8 mouse cellular contexts compared by ENCODE assay signal in the genomic region with DNA sequence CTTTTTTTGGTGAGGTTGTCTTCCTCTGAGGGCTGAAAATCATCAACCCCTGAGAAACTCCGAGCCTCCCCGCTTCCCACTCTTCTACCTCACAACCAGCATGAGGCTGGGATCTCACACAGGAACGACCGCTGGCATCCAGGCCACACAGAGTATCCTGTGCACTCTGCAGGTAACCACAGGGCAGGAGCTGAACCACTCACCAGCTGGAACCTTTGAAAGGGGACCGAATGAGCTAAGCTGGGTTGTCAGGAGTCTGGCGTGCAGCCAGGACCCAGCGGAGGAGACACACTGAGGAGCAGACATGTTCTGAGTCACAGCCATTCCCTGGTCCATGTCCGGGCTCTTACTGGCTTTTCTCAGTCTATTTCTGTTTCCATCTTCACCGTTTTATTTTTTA. TPM values are rescaled to one million over a fixed set of nuclear protein-coding genes. Genes with fewer than 3 reads are reported as not detected.
DNase-seq lines count a peak whose midpoint lies in the region; ATAC-seq and TF ChIP-seq lines count a peak whose summit lies in the region.

No protein-coding gene starts in this region.

- no peaks in the 10 kb centered on the region for H3K36me3 ChIP-seq in hindbrain, embryonic 12.5 days
- H3K36me3 ChIP-seq in hindbrain, embryonic 11.5 days (ENCODE audit: control insufficient read depth, insufficient read depth, low read length) = no peaks in the 10 kb centered on the region
- H3K36me3 ChIP-seq in heart, embryonic 16.5 days (ENCODE audit: control insufficient read depth, insufficient read depth) = no peaks in the 10 kb centered on the region
- no peaks in the 10 kb centered on the region for H3K36me3 ChIP-seq in thymus, adult 2 months (ENCODE audit: control insufficient read depth, insufficient read depth, low read length)

- H3K9ac ChIP-seq in hindbrain, embryonic 12.5 days = no peak overlapping the region
- H3K9ac ChIP-seq in hindbrain, embryonic 11.5 days (ENCODE audit: low read depth, low read length) = no peak overlapping the region
- no peak overlapping the region for H3K9ac ChIP-seq in heart, embryonic 16.5 days (ENCODE audit: low read length)

- H3K27me3 ChIP-seq in hindbrain, embryonic 12.5 days = no peaks in the 10 kb centered on the region
- H3K27me3 ChIP-seq in hindbrain, embryonic 11.5 days (ENCODE audit: control insufficient read depth, insufficient read depth, low read length) = no peaks in the 10 kb centered on the region
- H3K27me3 ChIP-seq in heart, embryonic 16.5 days (ENCODE audit: control insufficient read depth, insufficient read depth, low read length) = no peaks in the 10 kb centered on the region
- H3K27me3 ChIP-seq in thymus, adult 2 months (ENCODE audit: control insufficient read depth, insufficient read depth, low read length) = no peaks in the 10 kb centered on the region

- H3K4me2 ChIP-seq in hindbrain, embryonic 12.5 days (replicated peaks) = no peak overlapping the region
- no peak overlapping the region for H3K4me2 ChIP-seq in hindbrain, embryonic 11.5 days (replicated peaks; ENCODE audit: low read depth, low read length)
- peak overlapping the region; percentile 37 for H3K4me2 ChIP-seq in heart, embryonic 16.5 days (ENCODE audit: low read depth, low read length)

- TF ChIP-seq POLR2A in thymus, adult 2 months (IDR thresholded peaks at IDR 0.05; ENCODE audit: control insufficient read depth, extremely low read depth, insufficient read depth, low read length, poor library complexity) = no peak

- no peak for ATAC-seq in hindbrain, embryonic 12.5 days (ENCODE audit: low FRiP score)
- ATAC-seq in hindbrain, embryonic 11.5 days (ENCODE audit: low FRiP score) = no peak
- ATAC-seq in heart, embryonic 16.5 days (replicated peaks; ENCODE audit: extremely low read depth, insufficient read depth, low FRiP score) = peak; percentile 35

- no peak for TF ChIP-seq CTCF in thymus, adult 2 months (IDR thresholded peaks at IDR 0.05; ENCODE audit: borderline replicate concordance, control insufficient read depth, extremely low read depth, insufficient read depth, low read length, poor library complexity)

- WGBS in hindbrain, embryonic 12.5 days = 66% methylated on average over 9 of the region's 9 CpGs
- 74% methylated on average over 9 of the region's 9 CpGs for WGBS in hindbrain, embryonic 11.5 days
- 27% methylated on average over 9 of the region's 9 CpGs for WGBS in heart, embryonic 16.5 days
- 89% methylated on average over 9 of the region's 9 CpGs for WGBS in thymus, adult 2 months

- no peaks in the 10 kb centered on the region for H3K9me3 ChIP-seq in hindbrain, embryonic 12.5 days (replicated peaks)
- no peaks in the 10 kb centered on the region for H3K9me3 ChIP-seq in hindbrain, embryonic 11.5 days (ENCODE audit: control insufficient read depth, low read length)
- H3K9me3 ChIP-seq in heart, embryonic 16.5 days (replicated peaks; ENCODE audit: control insufficient read depth, low read length) = peaks cover 4% of the 10 kb centered on the region; the same call in 1 of the 2 replicates

- no peak for DNase-seq in hindbrain, embryonic 11.5 days (ENCODE audit: low spot score)
- peak; percentile 26 for DNase-seq in urinary bladder, postnatal 14 days (ENCODE audit: low spot score)
- no peak for DNase-seq in urinary bladder, adult 18-20 months (ENCODE audit: low spot score in 2 of 2)
- DNase-seq in right cerebral cortex, postnatal 10 days (ENCODE audit: low spot score in 2 of 2) = peak; percentile 76 to 81
- no peak for DNase-seq in embryo, embryonic 10 days (ENCODE audit: low spot score)
- no peak for DNase-seq in thymus, adult 2 months

- peaks cover 14% of the 10 kb centered on the region for H3K4me1 ChIP-seq in hindbrain, embryonic 12.5 days
- H3K4me1 ChIP-seq in hindbrain, embryonic 11.5 days (replicated peaks; ENCODE audit: control insufficient read depth, insufficient read depth, low read length) = no peaks in the 10 kb centered on the region
- peaks cover 28% of the 10 kb centered on the region for H3K4me1 ChIP-seq in heart, embryonic 16.5 days (ENCODE audit: control insufficient read depth, insufficient read depth, low read length)
- no peaks in the 10 kb centered on the region for H3K4me1 ChIP-seq in thymus, adult 2 months (replicated peaks; ENCODE audit: control insufficient read depth, insufficient read depth, low read length)

- 0 out of 2 replicates have a peak overlapping the region, but pooled peaks have one; percentile 46 for H3K27ac ChIP-seq in hindbrain, embryonic 12.5 days
- no peak overlapping the region for H3K27ac ChIP-seq in hindbrain, embryonic 11.5 days (ENCODE audit: low read depth, low read length)
- peak overlapping the region; percentile 64 for H3K27ac ChIP-seq in heart, embryonic 16.5 days (ENCODE audit: low read length)
- H3K27ac ChIP-seq in thymus, adult 2 months (ENCODE audit: control insufficient read depth, insufficient read depth, low read length) = no peak overlapping the region

- no peak overlapping the region for H3K4me3 ChIP-seq in hindbrain, embryonic 12.5 days
- no peak overlapping the region for H3K4me3 ChIP-seq in hindbrain, embryonic 11.5 days (ENCODE audit: low read depth, low read length)
- H3K4me3 ChIP-seq in heart, embryonic 16.5 days (ENCODE audit: low read length) = no peak overlapping the region
- no peak overlapping the region for H3K4me3 ChIP-seq in thymus, adult 2 months (ENCODE audit: control insufficient read depth, insufficient read depth, low read length)

RNA-seq across cellular contexts. Expression of a gene that starts 38.9 kb away (rescaled TPM):
- 47.1 and 53.1 TPM in 2 replicates for polyA plus RNA-seq in hindbrain, embryonic 12.5 days (2016; fragmentation: Nextera tagmentation; extraction: Ambion mirVana)
- 24.8 and 27.1 TPM in 2 replicates for polyA plus RNA-seq in hindbrain, embryonic 11.5 days (2014; fragmentation: Nextera tagmentation; extraction: Ambion mirVana)
- polyA plus RNA-seq in heart, embryonic 16.5 days (2015; fragmentation: Nextera tagmentation; extraction: Ambion mirVana) = 2.5 and 12.2 TPM in 2 replicates
- polyA plus RNA-seq in thymus, adult 2 months (2012; rRNA removed) = 7.3 and 12.4 TPM in 2 replicates

Comparison
In these comparisons a context has a peak if more than half of its experiments do, and no peak if none do; other contexts are left out.
1. H3K27ac ChIP-seq: peak in hindbrain, embryonic 12.5 days (single experiment) and heart, embryonic 16.5 days (single experiment); none in hindbrain, embryonic 11.5 days (single experiment) and thymus, adult 2 months (single experiment).
2. DNase-seq: peak in urinary bladder, postnatal 14 days (single experiment) and right cerebral cortex, postnatal 10 days (2 of 2); none in hindbrain, embryonic 11.5 days (single experiment), urinary bladder, adult 18-20 months (0 of 2), embryo, embryonic 10 days (single experiment) and thymus, adult 2 months (single experiment).